Mouse (Mus musculus): ENCODE data around the gene Dpp10. TPM values are rescaled to one million over a fixed set of nuclear protein-coding genes. Genes with fewer than 3 reads are reported as not detected.

The Dpp10 gene
- polyA plus RNA-seq, 1 experiment from 2014 or later, result 0.91 TPM

GRCm38 (mm10) chr1:123846881-123847280 is 198.5 kb downstream of the Dpp10 start:
- no peak for TF ChIP-seq CTCF (IDR thresholded peaks at IDR 0.05; ENCODE audit: low read depth)
- H3K9ac ChIP-seq (ENCODE audit: low read depth, low read length), result no peak overlapping the region
- H3K36me3 ChIP-seq (ENCODE audit: insufficient read depth, low read length), result no peaks in the 10 kb centered on the region
- DNase-seq (ENCODE audit: low spot score), result no peak
- H3K9me3 ChIP-seq (replicated peaks; ENCODE audit: low read length), result no peaks in the 10 kb centered on the region
- H3K27me3 ChIP-seq (ENCODE audit: insufficient read depth, low read length), result no peaks in the 10 kb centered on the region
- no peak overlapping the region for H3K4me2 ChIP-seq (ENCODE audit: low read length)
- H3K4me3 ChIP-seq (replicated peaks; ENCODE audit: low read depth, low read length), result no peak overlapping the region
- no peak overlapping the region for H3K27ac ChIP-seq
- ATAC-seq (replicated peaks; ENCODE audit: low FRiP score, low read depth), result no peak
- H3K4me1 ChIP-seq (replicated peaks; ENCODE audit: insufficient read depth, low read length), result no peaks in the 10 kb centered on the region
- WGBS, result 87% methylated on average over 3 of the region's 3 CpGs

- Histone ChIP-seq H3K27ac (no peak overlapping the region), H3K9ac (ENCODE audit: low read depth, low read length) (no peak overlapping the region), H3K4me3 (replicated peaks; ENCODE audit: low read depth, low read length) (no peak overlapping the region), H3K27me3 (ENCODE audit: insufficient read depth, low read length) (no peaks in the 10 kb centered on the region), H3K4me1 (replicated peaks; ENCODE audit: insufficient read depth, low read length) (no peaks in the 10 kb centered on the region), H3K4me2 (ENCODE audit: low read length) (no peak overlapping the region), H3K9me3 (replicated peaks; ENCODE audit: low read length) (no peaks in the 10 kb centered on the region), H3K36me3 (ENCODE audit: insufficient read depth, low read length) (no peaks in the 10 kb centered on the region)
- 19% methylated on average over 1 of the region's 1 CpGs for WGBS
- no peak for ATAC-seq (replicated peaks; ENCODE audit: low FRiP score, low read depth)
- TF ChIP-seq CTCF (IDR thresholded peaks at IDR 0.05; ENCODE audit: low read depth), result no peak
- DNase-seq (ENCODE audit: low spot score), result no peak
These were observed 244.2 kb downstream of the Dpp10 start for GRCm38 (mm10) chr1:123801206-123801605.

GRCm38 (mm10) chr1:123765511-123765910 is 279.8 kb downstream of the Dpp10 start:
- no peak for TF ChIP-seq CTCF (IDR thresholded peaks at IDR 0.05; ENCODE audit: low read depth)
- H3K36me3 ChIP-seq (ENCODE audit: insufficient read depth, low read length), result no peaks in the 10 kb centered on the region

GRCm38 (mm10) chr1:123762272-123762671 is 283.1 kb downstream of the Dpp10 start:
- Histone ChIP-seq H3K4me1 (replicated peaks; ENCODE audit: insufficient read depth, low read length) (no peaks in the 10 kb centered on the region), H3K9me3 (replicated peaks; ENCODE audit: low read length) (no peaks in the 10 kb centered on the region), H3K9ac (ENCODE audit: low read depth, low read length) (no peak overlapping the region), H3K36me3 (ENCODE audit: insufficient read depth, low read length) (no peaks in the 10 kb centered on the region), H3K27me3 (ENCODE audit: insufficient read depth, low read length) (no peaks in the 10 kb centered on the region), H3K4me2 (ENCODE audit: low read length) (no peak overlapping the region), H3K4me3 (replicated peaks; ENCODE audit: low read depth, low read length) (no peak overlapping the region), H3K27ac (no peak overlapping the region)
- WGBS, result 54% methylated on average over 3 of the region's 3 CpGs
- DNase-seq (ENCODE audit: low spot score), result peak; percentile 4
- no peak for TF ChIP-seq CTCF (IDR thresholded peaks at IDR 0.05; ENCODE audit: low read depth)
- ATAC-seq (replicated peaks; ENCODE audit: low FRiP score, low read depth), result no peak; the same call in 1 of the 2 replicates

More at GRCm38 (mm10) chr1:123765511-123765910, 279.8 kb downstream of the Dpp10 start:
- H3K4me2 ChIP-seq (ENCODE audit: low read length), result no peak overlapping the region
- H3K4me1 ChIP-seq (replicated peaks; ENCODE audit: insufficient read depth, low read length), result no peaks in the 10 kb centered on the region
- DNase-seq (ENCODE audit: low spot score) (no peak), ATAC-seq (replicated peaks; ENCODE audit: low FRiP score, low read depth) (no peak)
- H3K9me3 ChIP-seq (replicated peaks; ENCODE audit: low read length), result no peaks in the 10 kb centered on the region
- no peak overlapping the region for H3K9ac ChIP-seq (ENCODE audit: low read depth, low read length)
- no peak overlapping the region for H3K27ac ChIP-seq
- H3K4me3 ChIP-seq (replicated peaks; ENCODE audit: low read depth, low read length), result no peak overlapping the region
- 89% methylated on average over 2 of the region's 2 CpGs for WGBS
- no peaks in the 10 kb centered on the region for H3K27me3 ChIP-seq (ENCODE audit: insufficient read depth, low read length)

GRCm38 (mm10) chr1:123756055-123756454 is 289.3 kb downstream of the Dpp10 start:
- Histone ChIP-seq H3K36me3 (ENCODE audit: insufficient read depth, low read length) (no peaks in the 10 kb centered on the region), H3K27me3 (ENCODE audit: insufficient read depth, low read length) (no peaks in the 10 kb centered on the region), H3K27ac (no peak overlapping the region), H3K9me3 (replicated peaks; ENCODE audit: low read length) (no peaks in the 10 kb centered on the region), H3K9ac (ENCODE audit: low read depth, low read length) (no peak overlapping the region), H3K4me1 (replicated peaks; ENCODE audit: insufficient read depth, low read length) (no peaks in the 10 kb centered on the region), H3K4me3 (replicated peaks; ENCODE audit: low read depth, low read length) (no peak overlapping the region), H3K4me2 (ENCODE audit: low read length) (no peak overlapping the region)
- no peak for ATAC-seq (replicated peaks; ENCODE audit: low FRiP score, low read depth)
- DNase-seq (ENCODE audit: low spot score), result no peak
- TF ChIP-seq CTCF (IDR thresholded peaks at IDR 0.05; ENCODE audit: low read depth), result no peak

- no peak overlapping the region for H3K9ac ChIP-seq (ENCODE audit: low read depth, low read length)
- no peak overlapping the region for H3K27ac ChIP-seq
- TF ChIP-seq CTCF (IDR thresholded peaks at IDR 0.05; ENCODE audit: low read depth), result no peak
- DNase-seq (ENCODE audit: low spot score) (no peak), ATAC-seq (replicated peaks; ENCODE audit: low FRiP score, low read depth) (no peak)
- H3K4me3 ChIP-seq (replicated peaks; ENCODE audit: low read depth, low read length), result no peak overlapping the region
- WGBS, result 71% methylated on average over 3 of the region's 3 CpGs
- no peaks in the 10 kb centered on the region for H3K27me3 ChIP-seq (ENCODE audit: insufficient read depth, low read length)
- no peaks in the 10 kb centered on the region for H3K4me1 ChIP-seq (replicated peaks; ENCODE audit: insufficient read depth, low read length)
- H3K9me3 ChIP-seq (replicated peaks; ENCODE audit: low read length), result no peaks in the 10 kb centered on the region
- H3K36me3 ChIP-seq (ENCODE audit: insufficient read depth, low read length), result no peaks in the 10 kb centered on the region
- H3K4me2 ChIP-seq (ENCODE audit: low read length), result no peak overlapping the region
These were observed 338.1 kb downstream of the Dpp10 start for GRCm38 (mm10) chr1:123707292-123707691.

- Histone ChIP-seq H3K4me1 (replicated peaks; ENCODE audit: insufficient read depth, low read length) (0 out of 2 replicates have a peak, but pooled peaks cover 2% of the 10 kb centered on the region), H3K9me3 (replicated peaks; ENCODE audit: low read length) (no peaks in the 10 kb centered on the region), H3K36me3 (ENCODE audit: insufficient read depth, low read length) (no peaks in the 10 kb centered on the region), H3K9ac (ENCODE audit: low read depth, low read length) (no peak overlapping the region), H3K27ac (no peak overlapping the region), H3K27me3 (ENCODE audit: insufficient read depth, low read length) (no peaks in the 10 kb centered on the region), H3K4me2 (ENCODE audit: low read length) (no peak overlapping the region), H3K4me3 (replicated peaks; ENCODE audit: low read depth, low read length) (no peak overlapping the region)
- no peak for ATAC-seq (replicated peaks; ENCODE audit: low FRiP score, low read depth)
- DNase-seq (ENCODE audit: low spot score), result no peak
- WGBS, result 87% methylated on average over 2 of the region's 2 CpGs
- TF ChIP-seq CTCF (IDR thresholded peaks at IDR 0.05; ENCODE audit: low read depth), result no peak
These were observed 386.9 kb downstream of the Dpp10 start for GRCm38 (mm10) chr1:123658409-123658808.

Data from kidney, postnatal 0 days (tissue).